Mouse (Mus musculus) hindbrain, embryonic 11.5 days (tissue): ENCODE results near the gene Zc3h13. TPM values are rescaled to one million over a fixed set of nuclear protein-coding genes. Genes with fewer than 3 reads are reported as not detected.

Experiments
- ATAC-seq: fragments of 200-750 bp; cut with Nextera tagmentation; 2 replicates; pipeline ENCODE4 v1.8.0; 2017; ENCODE audit warnings: mild to moderate bottlenecking, moderate TSS enrichment, moderate library complexity; ENCODE audit not compliant: low FRiP score
- DNase-seq: peaks from one replicate; pipeline ENCODE4 v3.0.0-alpha.2; 2015; ENCODE audit warnings: low spot score
- H3K27ac ChIP-seq: fragments of 300-500 bp; sonication (generic); 2 replicates; pipeline ENCODE4 v1.5.1; 2014; ENCODE audit warnings: mild to moderate bottlenecking, low read depth, low read length
- H3K27me3 ChIP-seq: fragments of 300-500 bp; sonication (generic); 2 replicates; pipeline ENCODE4 v1.6.1; 2014; ENCODE audit warnings: mild to moderate bottlenecking, low read length, moderate library complexity, mixed read lengths; ENCODE audit not compliant: control insufficient read depth, insufficient read depth
- H3K36me3 ChIP-seq: fragments of 300-500 bp; sonication (generic); 2 replicates; pipeline ENCODE4 v1.6.1; 2014; ENCODE audit warnings: mild to moderate bottlenecking, low read length, moderate library complexity, mixed read lengths; ENCODE audit not compliant: control insufficient read depth, insufficient read depth
- H3K4me1 ChIP-seq: fragments of 300-500 bp; sonication (generic); replicated peaks from 2 replicates; pipeline ENCODE4 v1.6.1; 2014; ENCODE audit warnings: low read length, mixed read lengths; ENCODE audit not compliant: control insufficient read depth, insufficient read depth
- H3K4me2 ChIP-seq: fragments of 300-500 bp; sonication (generic); replicated peaks from 2 replicates; pipeline ENCODE4 v1.6.1; 2014; ENCODE audit warnings: mild to moderate bottlenecking, low read depth, low read length
- H3K4me3 ChIP-seq: fragments of 300-500 bp; sonication (generic); 2 replicates; pipeline ENCODE4 v1.5.1; 2014; ENCODE audit warnings: low read depth, low read length
- H3K9ac ChIP-seq: fragments of 300-500 bp; sonication (generic); 2 replicates; pipeline ENCODE4 v1.6.1; 2014; ENCODE audit warnings: low read depth, low read length
- H3K9me3 ChIP-seq: fragments of 300-500 bp; sonication (generic); 2 replicates; pipeline ENCODE4 v1.6.1; 2016; ENCODE audit warnings: low read length; ENCODE audit not compliant: control insufficient read depth
- WGBS: fragments of 180-500 bp; shearing (Covaris S2); extraction: QIAGEN DNeasy Blood & Tissue Kit; methylation state at CpG from one replicate; pipeline ENCODE4 v1.1.7; 2014; 5-methylcytosine and 5-hydroxymethylcytosine counted together
- polyA plus RNA-seq: library from polyadenylated mRNA; unstranded; fragments of >200 nt; fragmentation: Nextera tagmentation; extraction: Ambion mirVana; gene quantifications from 2 replicates; pipeline ENCODE4 v1.2.1, GENCODE M21; 2014

Zc3h13 gene
- polyA plus RNA-seq, 1 experiment from 2014 or later: 44.6 TPM

DNA sequence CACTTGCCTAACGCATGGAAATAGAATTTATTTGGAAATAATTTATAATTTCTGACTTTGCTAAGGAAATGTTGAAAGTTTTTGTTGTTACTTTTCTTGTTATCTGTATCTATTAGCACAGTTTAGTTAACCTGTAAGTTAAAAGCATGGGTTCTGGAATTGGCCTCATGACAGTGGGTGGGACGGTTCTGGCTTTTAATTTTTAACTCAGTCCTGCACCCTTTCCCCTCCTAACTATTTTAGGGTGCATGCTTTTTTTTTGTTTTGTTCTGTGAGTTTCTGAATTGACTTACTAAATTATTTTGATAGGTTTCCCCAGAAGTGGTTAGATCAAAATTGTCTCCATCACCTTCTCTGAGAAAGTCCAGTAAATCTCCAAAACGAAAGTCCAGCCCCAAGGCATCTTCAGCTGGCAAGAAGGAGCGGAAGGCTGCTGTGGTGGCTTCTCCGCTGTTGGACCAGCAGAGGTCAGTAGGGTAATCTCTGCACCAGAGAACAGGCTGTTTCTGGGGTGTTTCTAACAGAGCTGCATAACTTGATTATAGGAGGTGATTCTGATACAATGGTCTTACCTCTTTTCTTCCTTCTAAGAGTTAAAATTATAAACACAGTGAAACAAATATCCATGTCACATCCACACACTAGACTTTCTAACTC is 25.3 kb downstream of the Zc3h13 start:
- no peaks in the 10 kb centered on the region for H3K4me1 ChIP-seq
- H3K4me2 ChIP-seq: no peak overlapping the region
- H3K27ac ChIP-seq: no peak overlapping the region
- H3K9me3 ChIP-seq: no peaks in the 10 kb centered on the region
- no peaks in the 10 kb centered on the region for H3K27me3 ChIP-seq
- peak; percentile 36 for DNase-seq
- H3K4me3 ChIP-seq: no peak overlapping the region
- WGBS: 67% methylated on average over 5 of the region's 5 CpGs
- no peak for ATAC-seq
- H3K36me3 ChIP-seq: no peaks in the 10 kb centered on the region
- no peak overlapping the region for H3K9ac ChIP-seq

GRCm38 (mm10) chr14:75314484-75314883 is 30.3 kb downstream of the Zc3h13 start:
- 96% methylated on average over 2 of the region's 2 CpGs for WGBS
- no peaks in the 10 kb centered on the region for H3K9me3 ChIP-seq
- no peak for DNase-seq
- H3K27me3 ChIP-seq: no peaks in the 10 kb centered on the region
- no peak overlapping the region for H3K9ac ChIP-seq
- H3K27ac ChIP-seq: no peak overlapping the region
- H3K4me1 ChIP-seq: no peaks in the 10 kb centered on the region
- no peak overlapping the region for H3K4me2 ChIP-seq
- no peak overlapping the region for H3K4me3 ChIP-seq
- ATAC-seq: no peak
- H3K36me3 ChIP-seq: no peaks in the 10 kb centered on the region

- Histone ChIP-seq H3K9ac (no peak overlapping the region), H3K4me1 (no peaks in the 10 kb centered on the region), H3K27me3 (no peaks in the 10 kb centered on the region), H3K4me2 (no peak overlapping the region), H3K4me3 (no peak overlapping the region), H3K27ac (no peak overlapping the region), H3K9me3 (no peaks in the 10 kb centered on the region), H3K36me3 (peaks cover 3% of the 10 kb centered on the region; the same call in 1 of the 2 replicates)
- DNase-seq (no peak), ATAC-seq (no peak)
- WGBS: 92% methylated on average over 2 of the region's 2 CpGs
Observed at GRCm38 (mm10) chr14:75318736-75319135, 34.6 kb downstream of the Zc3h13 start.

- ATAC-seq: no peak
Observed at GRCm38 (mm10) chr14:75320269-75320668, 36.1 kb downstream of the Zc3h13 start.

DNA sequence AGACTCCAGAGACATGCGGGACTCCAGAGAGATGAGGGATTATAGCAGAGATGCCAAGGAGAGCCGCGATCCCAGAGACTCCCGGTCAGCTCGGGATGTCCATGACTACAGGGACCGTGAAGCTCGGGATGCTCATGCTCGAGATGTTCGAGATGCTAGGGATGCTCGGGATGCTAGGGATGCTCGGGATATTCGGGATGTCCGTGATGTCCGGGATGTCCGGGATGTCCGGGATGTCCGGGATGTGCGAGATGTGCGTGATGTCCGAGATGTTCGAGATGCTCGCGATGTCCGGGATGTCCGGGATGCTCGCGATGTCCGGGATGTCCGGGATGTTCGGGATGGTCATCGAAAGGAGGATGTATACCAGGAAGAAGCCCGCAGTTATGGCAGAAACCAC is 39.2 kb downstream of the Zc3h13 start:
- Histone ChIP-seq H3K4me2 (no peak overlapping the region), H3K9ac (no peak overlapping the region), H3K4me1 (no peaks in the 10 kb centered on the region), H3K4me3 (no peak overlapping the region), H3K27me3 (no peaks in the 10 kb centered on the region), H3K27ac (no peak overlapping the region), H3K36me3 (peaks cover 3% of the 10 kb centered on the region; the same call in 1 of the 2 replicates), H3K9me3 (no peaks in the 10 kb centered on the region)
- 96% methylated on average over 32 of the region's 32 CpGs for WGBS
- DNase-seq (no peak), ATAC-seq (no peak)

More at GRCm38 (mm10) chr14:75320269-75320668, 36.1 kb downstream of the Zc3h13 start:
- no peaks in the 10 kb centered on the region for H3K4me1 ChIP-seq
- no peak overlapping the region for H3K4me3 ChIP-seq
- H3K27ac ChIP-seq: no peak overlapping the region
- 93% methylated on average over 5 of the region's 5 CpGs for WGBS
- H3K36me3 ChIP-seq: peaks cover 3% of the 10 kb centered on the region; the same call in 1 of the 2 replicates
- DNase-seq: no peak
- no peak overlapping the region for H3K9ac ChIP-seq
- no peak overlapping the region for H3K4me2 ChIP-seq
- no peaks in the 10 kb centered on the region for H3K27me3 ChIP-seq
- no peaks in the 10 kb centered on the region for H3K9me3 ChIP-seq

DNA sequence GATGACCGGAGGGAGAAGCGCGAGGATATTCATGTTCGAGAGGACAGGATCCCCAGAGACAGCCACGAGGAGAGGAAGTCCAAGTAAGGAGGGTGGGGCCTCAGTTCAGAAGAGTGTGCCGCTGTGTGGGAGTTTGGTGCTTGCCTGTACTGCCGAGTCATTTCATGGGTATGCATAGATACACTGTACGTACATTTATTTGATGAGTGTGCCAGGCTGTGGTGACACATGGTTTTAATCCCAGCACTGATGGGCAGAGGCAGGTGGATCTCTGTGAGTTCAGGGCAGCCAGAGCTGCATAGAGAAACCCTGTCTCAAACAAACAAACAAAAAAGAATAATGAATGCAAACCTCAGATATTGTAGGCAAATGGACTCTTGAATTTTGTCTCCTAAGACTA is 43.9 kb downstream of the Zc3h13 start:
- H3K36me3 ChIP-seq: no peaks in the 10 kb centered on the region; the same call in 1 of the 2 replicates
- no peak overlapping the region for H3K4me3 ChIP-seq
- H3K4me2 ChIP-seq: no peak overlapping the region
- H3K4me1 ChIP-seq: no peaks in the 10 kb centered on the region
- H3K27ac ChIP-seq: no peak overlapping the region
- no peak overlapping the region for H3K9ac ChIP-seq
- DNase-seq (no peak), ATAC-seq (no peak)
- WGBS: 92% methylated on average over 8 of the region's 8 CpGs
- no peaks in the 10 kb centered on the region for H3K9me3 ChIP-seq
- no peaks in the 10 kb centered on the region for H3K27me3 ChIP-seq

DNA sequence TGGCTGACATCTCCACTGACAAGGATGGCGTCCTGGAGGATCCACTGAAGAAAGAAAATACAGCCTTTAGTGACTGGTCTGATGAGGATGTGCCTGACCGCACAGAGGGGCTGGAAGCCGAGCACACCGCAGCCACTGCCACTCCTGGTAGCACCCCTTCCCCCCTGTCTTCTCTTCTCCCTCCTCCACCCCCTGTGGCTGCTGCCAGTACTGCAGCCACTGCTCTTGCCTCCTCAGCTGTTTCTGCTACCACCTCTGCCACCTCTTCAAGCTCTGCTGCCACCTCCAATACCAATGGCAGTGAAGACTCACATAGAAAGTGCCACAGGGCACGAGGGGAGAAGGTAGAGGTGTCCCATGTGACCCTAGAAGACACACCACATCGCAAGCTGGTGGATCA is 46.4 kb downstream of the Zc3h13 start:
- WGBS: 86% methylated on average over 6 of the region's 6 CpGs
- no peak overlapping the region for H3K4me2 ChIP-seq
- H3K4me3 ChIP-seq: no peak overlapping the region
- H3K4me1 ChIP-seq: no peaks in the 10 kb centered on the region
- no peak overlapping the region for H3K27ac ChIP-seq
- H3K27me3 ChIP-seq: no peaks in the 10 kb centered on the region
- no peak overlapping the region for H3K9ac ChIP-seq
- H3K9me3 ChIP-seq: no peaks in the 10 kb centered on the region
- H3K36me3 ChIP-seq: no peaks in the 10 kb centered on the region; the same call in 1 of the 2 replicates
- no peak for ATAC-seq
- peak; percentile 65 for DNase-seq

GRCm38 (mm10) chr14:75334321-75334720 is 50.1 kb downstream of the Zc3h13 start:
- H3K36me3 ChIP-seq: no peaks in the 10 kb centered on the region; the same call in 1 of the 2 replicates
- H3K27ac ChIP-seq: no peak overlapping the region
- no peaks in the 10 kb centered on the region for H3K4me1 ChIP-seq

DNA sequence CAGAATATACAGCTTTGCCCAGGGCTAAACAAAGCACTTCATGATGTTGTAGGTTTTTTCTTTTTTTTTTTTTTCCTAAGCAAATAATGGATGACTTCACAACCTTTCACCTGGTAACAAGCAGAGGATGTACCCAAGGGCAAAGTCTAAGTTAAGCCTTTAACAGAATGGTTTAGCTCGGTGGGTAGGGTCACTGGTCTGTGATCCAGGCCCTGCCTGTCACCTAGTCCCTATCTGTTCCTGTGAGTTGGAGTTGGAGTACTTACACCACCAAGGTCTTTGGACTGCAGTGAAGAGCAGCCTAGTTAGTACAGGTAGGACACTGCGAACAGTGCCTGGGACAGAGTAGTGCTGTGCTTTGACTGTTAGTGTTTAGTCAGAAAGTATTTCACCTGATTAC is 53.7 kb downstream of the Zc3h13 start:
- Histone ChIP-seq H3K9me3 (no peaks in the 10 kb centered on the region), H3K4me1 (no peaks in the 10 kb centered on the region), H3K36me3 (no peaks in the 10 kb centered on the region), H3K4me2 (no peak overlapping the region), H3K27ac (no peak overlapping the region), H3K27me3 (no peaks in the 10 kb centered on the region), H3K4me3 (no peak overlapping the region), H3K9ac (no peak overlapping the region)
- 95% methylated on average over 2 of the region's 2 CpGs for WGBS
- no peak for DNase-seq
- ATAC-seq: no peak

More at GRCm38 (mm10) chr14:75334321-75334720, 50.1 kb downstream of the Zc3h13 start:
- no peak for ATAC-seq
- no peak overlapping the region for H3K9ac ChIP-seq
- no peak for DNase-seq
- H3K27me3 ChIP-seq: no peaks in the 10 kb centered on the region
- H3K4me2 ChIP-seq: no peak overlapping the region
- WGBS: 96% methylated on average over 4 of the region's 4 CpGs
- H3K4me3 ChIP-seq: no peak overlapping the region
- no peaks in the 10 kb centered on the region for H3K9me3 ChIP-seq
